Mouse (Mus musculus) C2C12 (cell line): Measurements from ENCODE around the gene Elovl5.

Experiments
- CEBPB ChIP-seq: IDR thresholded peaks from one replicate; pipeline ENCODE4 v1.6.1; 2011; ENCODE audit warnings: low read depth, mild to moderate bottlenecking, control low read depth, moderate library complexity
- CTCF ChIP-seq: IDR thresholded peaks from one replicate; pipeline ENCODE4 v1.5.1; 2011; ENCODE audit not compliant: control insufficient read depth, insufficient read depth, insufficient read length
- MAX ChIP-seq: IDR thresholded peaks from one replicate; pipeline ENCODE4 v1.6.1; 2011; ENCODE audit warnings: mild to moderate bottlenecking, control low read depth
- MYOD1 ChIP-seq: IDR thresholded peaks from one replicate; pipeline ENCODE4 v1.6.1; 2011; ENCODE audit warnings: low read depth; ENCODE audit not compliant: control insufficient read depth, insufficient read length
- MYOG ChIP-seq: IDR thresholded peaks from one replicate; pipeline ENCODE4 v1.6.1; 2011; ENCODE audit not compliant: control insufficient read depth, insufficient read length; ENCODE audit errors: extremely low read depth
- USF1 ChIP-seq: IDR thresholded peaks from one replicate; pipeline ENCODE4 v1.6.1; 2011; ENCODE audit warnings: low read depth, mild to moderate bottlenecking, control low read depth, moderate library complexity

DNA sequence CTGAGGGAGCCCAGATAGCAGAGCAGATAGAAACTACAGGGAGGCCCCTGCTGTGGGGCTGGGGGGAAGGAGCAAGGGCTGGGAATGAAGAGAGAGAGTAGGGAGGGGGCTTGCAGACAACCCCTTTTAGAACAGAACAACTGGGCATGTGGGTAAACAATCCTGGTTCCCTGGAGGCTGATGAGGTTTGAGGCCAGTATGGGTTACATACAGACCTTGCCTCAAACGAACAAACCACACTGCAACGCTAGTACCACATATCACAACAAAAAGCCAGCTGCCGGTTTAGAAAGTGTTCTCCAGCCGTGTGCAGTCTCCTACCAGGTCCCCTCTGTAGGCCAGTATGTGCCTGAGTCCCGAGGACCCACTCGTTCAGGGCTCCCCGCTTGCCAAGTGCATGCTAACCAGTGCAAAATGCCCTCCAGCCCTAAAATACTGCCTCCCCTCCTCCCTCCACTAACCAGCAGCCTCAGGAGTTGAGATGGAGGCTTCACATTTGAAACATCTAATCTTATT, 32.6 kb downstream of the Elovl5 start:
- TF ChIP-seq CTCF (no peak), CEBPB (no peak), MAX (no peak), USF1 (no peak), MYOG (no peak), MYOD1 (no peak)
